In the genomic region with DNA sequence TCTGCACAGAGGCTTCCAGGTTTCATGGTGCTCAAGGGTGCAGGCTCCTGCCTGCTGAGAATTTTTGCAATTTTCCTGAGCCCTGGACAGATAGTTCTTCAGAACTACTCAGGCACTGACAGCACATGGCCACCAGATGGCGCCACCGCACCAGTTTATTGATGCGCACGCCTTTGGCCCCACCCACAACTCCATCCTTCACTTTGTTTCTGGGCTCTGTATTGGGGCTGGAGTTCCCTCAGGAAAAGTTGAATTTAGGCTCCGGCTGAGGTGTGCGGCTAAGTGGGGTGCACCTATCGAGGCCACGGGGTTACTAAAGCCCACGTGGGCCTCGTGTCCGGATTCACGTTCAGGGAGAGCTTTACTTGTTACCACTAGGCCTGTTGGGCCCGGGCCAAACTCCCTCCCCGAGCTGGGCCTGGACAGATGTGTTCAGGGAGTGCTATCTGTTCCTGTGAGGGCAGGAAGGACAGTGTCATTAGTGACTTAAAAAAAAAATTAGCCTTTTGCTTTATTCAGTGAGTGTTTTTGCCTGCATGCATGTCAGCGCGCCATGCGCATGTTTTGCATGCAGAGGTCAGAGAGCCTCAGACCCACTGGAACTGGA, we compare ENCODE assay signal across 8 mouse cellular contexts. TPM values are rescaled to one million over a fixed set of nuclear protein-coding genes. Genes with fewer than 3 reads are reported as not detected.
DNase-seq lines count a peak whose midpoint lies in the region; ATAC-seq and TF ChIP-seq lines count a peak whose summit lies in the region.

No protein-coding gene starts in this region.

- H3K79me3 ChIP-seq in C2C12 (ENCODE audit: low read depth) = no peaks in the 10 kb centered on the region

- H3K9ac ChIP-seq in embryonic facial prominence, embryonic 14.5 days (ENCODE audit: low read depth, low read length) = no peak overlapping the region
- H3K9ac ChIP-seq in limb, embryonic 14.5 days (ENCODE audit: low read depth, low read length, severe bottlenecking) = peak overlapping the region; percentile 31; the same call in 1 of the 2 replicates

- peak; percentile 77 for ATAC-seq in embryonic facial prominence, embryonic 14.5 days (ENCODE audit: low read depth)
- peak; percentile 75; the same call in 1 of the 2 replicates for ATAC-seq in limb, embryonic 14.5 days (ENCODE audit: low FRiP score, low read depth)
- peak; percentile 65 for ATAC-seq in monocyte, adult 5-6 weeks (replicated peaks; ENCODE audit: insufficient number of reproducible peaks, low FRiP score, low TSS enrichment, poor library complexity, severe bottlenecking)

- DNase-seq in embryonic facial prominence, embryonic 14.5 days (ENCODE audit: low spot score) = peak; percentile 91
- DNase-seq in heart, adult 8-10 months (ENCODE audit: low spot score) = peak; percentile 73
- DNase-seq in kidney, adult 8-10 months = peak; percentile 45 to 79
- DNase-seq in limb, embryonic 14.5 days (ENCODE audit: low spot score) = peak; percentile 93
- DNase-seq in spleen, postnatal 14 days (ENCODE audit: low spot score in 2 of 2) = peak; percentile 32 to 64

- no peaks in the 10 kb centered on the region for H3K36me3 ChIP-seq in C2C12 (ENCODE audit: control insufficient read depth, insufficient read depth)
- no peaks in the 10 kb centered on the region; the same call in 1 of the 2 replicates for H3K36me3 ChIP-seq in embryonic facial prominence, embryonic 14.5 days (ENCODE audit: control insufficient read depth, insufficient read depth, low read length)
- H3K36me3 ChIP-seq in limb, embryonic 14.5 days (ENCODE audit: control insufficient read depth, insufficient read depth, low read length) = peaks cover 3% of the 10 kb centered on the region; the same call in 1 of the 2 replicates

- H3K79me2 ChIP-seq in C2C12 (ENCODE audit: control insufficient read depth, insufficient read depth) = no peaks in the 10 kb centered on the region

- peaks cover 19% of the 10 kb centered on the region for H3K4me1 ChIP-seq in bone marrow macrophage, adult 2 months (ENCODE audit: control insufficient read depth, insufficient read depth, low read length)
- peaks cover 6% of the 10 kb centered on the region for H3K4me1 ChIP-seq in embryonic facial prominence, embryonic 14.5 days (ENCODE audit: control insufficient read depth, insufficient read depth, low read length)
- H3K4me1 ChIP-seq in limb, embryonic 14.5 days (ENCODE audit: control insufficient read depth, insufficient read depth, low read length) = 0 out of 2 replicates have a peak, but pooled peaks cover 3% of the 10 kb centered on the region

- H3K9me3 ChIP-seq in embryonic facial prominence, embryonic 14.5 days (ENCODE audit: control insufficient read depth, low read length) = no peaks in the 10 kb centered on the region
- no peaks in the 10 kb centered on the region for H3K9me3 ChIP-seq in limb, embryonic 14.5 days (ENCODE audit: control insufficient read depth, low read length)

- WGBS in embryonic facial prominence, embryonic 14.5 days = 30% methylated on average over 17 of the region's 17 CpGs
- WGBS in limb, embryonic 14.5 days = 33% methylated on average over 17 of the region's 17 CpGs

- H3K27ac ChIP-seq in bone marrow macrophage, adult 2 months (ENCODE audit: insufficient read depth, low read depth, low read length) = no peak overlapping the region
- no peak overlapping the region for H3K27ac ChIP-seq in embryonic facial prominence, embryonic 14.5 days (replicated peaks; ENCODE audit: low read depth, low read length)
- H3K27ac ChIP-seq in limb, embryonic 14.5 days (replicated peaks; ENCODE audit: low read depth, low read length) = no peak overlapping the region

- no peak overlapping the region for H3ac ChIP-seq in C2C12 (ENCODE audit: control insufficient read depth, insufficient read length, low read depth)

- H3K4me2 ChIP-seq in embryonic facial prominence, embryonic 14.5 days (ENCODE audit: low read depth, low read length) = peak overlapping the region; percentile 44
- peak overlapping the region; percentile 41 for H3K4me2 ChIP-seq in limb, embryonic 14.5 days (replicated peaks; ENCODE audit: low read depth, low read length, severe bottlenecking)

- no peaks in the 10 kb centered on the region for H3K27me3 ChIP-seq in C2C12 (ENCODE audit: control insufficient read depth, insufficient read depth, insufficient read length)
- H3K27me3 ChIP-seq in embryonic facial prominence, embryonic 14.5 days (replicated peaks; ENCODE audit: control insufficient read depth, insufficient read depth, low read length) = no peaks in the 10 kb centered on the region
- H3K27me3 ChIP-seq in limb, embryonic 14.5 days (ENCODE audit: control insufficient read depth, insufficient read depth, low read length) = no peaks in the 10 kb centered on the region

- H3K4me3 ChIP-seq in C2C12 (ENCODE audit: insufficient read depth, poor library complexity, severe bottlenecking) = no peak overlapping the region
- no peak overlapping the region for H3K4me3 ChIP-seq in bone marrow macrophage, adult 2 months (ENCODE audit: insufficient read depth, low read length)
- no peak overlapping the region for H3K4me3 ChIP-seq in embryonic facial prominence, embryonic 14.5 days (ENCODE audit: low read depth, low read length)
- peak overlapping the region; percentile 13 for H3K4me3 ChIP-seq in limb, embryonic 14.5 days (replicated peaks; ENCODE audit: low read length)

- TF ChIP-seq POLR2A in bone marrow macrophage, adult 2 months (IDR thresholded peaks at IDR 0.05; ENCODE audit: borderline replicate concordance, low read depth, low read length) = no peak
- 0 out of 2 replicates have a peak, but pooled peaks have one; percentile 19 for TF ChIP-seq POLR2A in limb, embryonic 14.5 days (IDR thresholded peaks at IDR 0.05; ENCODE audit: borderline replicate concordance, extremely low read depth, insufficient read depth, insufficient read length)

- peak; percentile 84 for TF ChIP-seq CTCF in C2C12 (IDR thresholded peaks at IDR 0.05; ENCODE audit: control insufficient read depth, insufficient read depth, insufficient read length)
- peak; percentile 95 for TF ChIP-seq CTCF in bone marrow macrophage, adult 2 months (IDR thresholded peaks at IDR 0.05; ENCODE audit: low read depth, low read length)

TF ChIP-seq in C2C12, 6 proteins besides CTCF, POLR2A, EP300 and RAD21:
- no peak for TF ChIP-seq MYOG (IDR thresholded peaks at IDR 0.05; ENCODE audit: control insufficient read depth, extremely low read depth, insufficient read length)
- TF ChIP-seq MAX (IDR thresholded peaks at IDR 0.05) = no peak
- no peak for TF ChIP-seq FOSL1 (IDR thresholded peaks at IDR 0.05; ENCODE audit: insufficient read depth, low read length, poor library complexity, severe bottlenecking)
- TF ChIP-seq USF1 (IDR thresholded peaks at IDR 0.05; ENCODE audit: low read depth) = no peak
- TF ChIP-seq CEBPB (IDR thresholded peaks at IDR 0.05; ENCODE audit: low read depth) = no peak
- no peak for TF ChIP-seq MYOD1 (IDR thresholded peaks at IDR 0.05; ENCODE audit: control insufficient read depth, insufficient read length, low read depth)

RNA-seq across cellular contexts. Expression of gene Ap5z1, which starts 15.2 kb away (rescaled TPM):
- polyA plus RNA-seq in C2C12 (2012; fragmentation: generic; extraction: Trizol) = 6.6 TPM
- 28.9 and 29.1 TPM in 2 replicates for polyA plus RNA-seq in bone marrow macrophage, adult 2 months (2012; ENCODE audit: insufficient read depth, insufficient read length, missing spikeins)
- polyA plus RNA-seq in embryonic facial prominence, embryonic 14.5 days (2014; fragmentation: Nextera tagmentation; extraction: Ambion mirVana) = 8.7 and 10.6 TPM in 2 replicates
- total RNA-seq in heart, adult 8-10 months (2022) = 1 to 10 TPM; 4.5 to 8.3 (median 7.1) TPM
- polyA plus RNA-seq in limb, embryonic 14.5 days (2012; rRNA removed) = 23.2 and 28.5 TPM in 2 replicates
- polyA plus RNA-seq in limb, embryonic 14.5 days (2014; fragmentation: Nextera tagmentation; extraction: Ambion mirVana) = 8.8 and 9.6 TPM in 2 replicates
- total RNA-seq in monocyte, adult 5-6 weeks (2017) = 6.7 to 13.7 TPM (median 6.9 TPM) in 3 replicates

RNA-seq across cellular contexts. Expression of gene Papolb, which starts 50.9 kb away (rescaled TPM):
- 0.07 TPM for polyA plus RNA-seq in C2C12 (2012; fragmentation: generic; extraction: Trizol)
- polyA plus RNA-seq in bone marrow macrophage, adult 2 months (2012; ENCODE audit: insufficient read depth, insufficient read length, missing spikeins) = not detected in 2 replicates
- polyA plus RNA-seq in embryonic facial prominence, embryonic 14.5 days (2014; fragmentation: Nextera tagmentation; extraction: Ambion mirVana) = 0.09 and 0.18 TPM in 2 replicates
- total RNA-seq in heart, adult 8-10 months (2022) = under 1 TPM in 3 of 4 experiments, not detected in 1; 0.06 to 0.16 (median 0.06) TPM
- 0.18 and 0.29 TPM in 2 replicates for polyA plus RNA-seq in limb, embryonic 14.5 days (2012; rRNA removed)
- polyA plus RNA-seq in limb, embryonic 14.5 days (2014; fragmentation: Nextera tagmentation; extraction: Ambion mirVana) = 0.18 TPM in 2 replicates
- not detected in 3 replicates for total RNA-seq in monocyte, adult 5-6 weeks (2017)
